Mouse (Mus musculus): Measurements from ENCODE around the gene Trdmt1. TPM values are rescaled to one million over a fixed set of nuclear protein-coding genes. Genes with fewer than 3 reads are reported as not detected.

Trdmt1 gene
- polyA plus RNA-seq, 1 experiment from 2014 or later = 10.4 TPM

DNA sequence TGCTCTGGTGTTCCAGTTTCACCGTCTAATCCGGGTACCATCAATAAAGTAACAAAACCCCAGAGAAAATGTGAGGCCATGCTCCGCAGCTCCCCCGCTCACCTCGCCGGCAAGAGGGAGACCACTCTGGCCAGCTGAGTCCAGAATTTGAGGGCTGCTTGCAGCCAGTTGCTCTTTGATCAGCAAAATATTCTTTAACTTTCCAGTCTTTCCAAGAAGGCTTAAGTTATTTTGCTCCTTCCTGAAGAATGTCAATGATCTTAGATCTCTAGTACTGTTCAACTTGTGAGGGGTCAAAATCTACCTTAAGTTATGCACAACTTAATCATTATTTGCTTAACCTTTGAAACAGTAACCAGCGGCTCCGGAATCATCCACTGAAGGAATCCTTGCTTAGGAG, 52.7 kb downstream of the Trdmt1 start, which contains the start of gene Cubn:
Gene Cubn, minus strand, starts transcription at position 80 of the 400 bp plus-strand sequence.
- no peaks in the 10 kb centered on the region for H3K27me3 ChIP-seq
- WGBS = 32% methylated on average over 8 of the region's 8 CpGs
- peaks cover 13% of the 10 kb centered on the region for H3K4me1 ChIP-seq
- ATAC-seq (ENCODE audit: insufficient number of reproducible peaks, insufficient read depth, low FRiP score, low TSS enrichment, low read depth) = no peak
- no peak within 1 kb of the TSS for H3K27ac ChIP-seq
- H3K36me3 ChIP-seq = no peaks in the 10 kb centered on the region
- H3K4me2 ChIP-seq = no peak within 1 kb of the TSS
- H3K9me3 ChIP-seq = no peaks in the 10 kb centered on the region
- no peak within 1 kb of the TSS for H3K4me3 ChIP-seq
- no peak within 1 kb of the TSS for H3K9ac ChIP-seq

DNA sequence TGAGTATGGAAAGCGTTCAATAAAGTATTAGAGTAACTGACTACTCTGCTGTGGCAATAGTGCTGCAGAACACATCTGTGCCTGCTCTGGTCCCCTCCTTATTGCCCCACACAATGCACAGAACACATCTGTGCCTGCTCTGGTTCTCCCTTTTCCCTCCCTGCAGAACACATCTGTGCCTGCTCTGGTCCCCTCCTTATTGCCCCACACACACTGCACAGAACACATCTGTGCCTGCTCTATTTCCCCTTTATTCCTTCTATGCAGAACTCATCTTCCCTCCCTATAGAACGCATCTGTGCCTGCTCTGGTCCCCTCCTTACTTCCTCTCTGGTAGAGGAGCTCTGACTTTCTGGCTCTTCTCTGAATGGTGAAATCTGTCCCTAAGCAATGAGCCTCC, 54.0 kb downstream of the Trdmt1 start:
- no peak for ATAC-seq (ENCODE audit: insufficient number of reproducible peaks, insufficient read depth, low FRiP score, low TSS enrichment, low read depth)
- Histone ChIP-seq H3K4me2 (no peak overlapping the region), H3K4me3 (no peak overlapping the region), H3K9ac (no peak overlapping the region), H3K27me3 (no peaks in the 10 kb centered on the region), H3K36me3 (no peaks in the 10 kb centered on the region), H3K4me1 (peaks cover 13% of the 10 kb centered on the region), H3K27ac (no peak overlapping the region), H3K9me3 (no peaks in the 10 kb centered on the region)
- WGBS = 66% methylated on average over 2 of the region's 2 CpGs

DNA sequence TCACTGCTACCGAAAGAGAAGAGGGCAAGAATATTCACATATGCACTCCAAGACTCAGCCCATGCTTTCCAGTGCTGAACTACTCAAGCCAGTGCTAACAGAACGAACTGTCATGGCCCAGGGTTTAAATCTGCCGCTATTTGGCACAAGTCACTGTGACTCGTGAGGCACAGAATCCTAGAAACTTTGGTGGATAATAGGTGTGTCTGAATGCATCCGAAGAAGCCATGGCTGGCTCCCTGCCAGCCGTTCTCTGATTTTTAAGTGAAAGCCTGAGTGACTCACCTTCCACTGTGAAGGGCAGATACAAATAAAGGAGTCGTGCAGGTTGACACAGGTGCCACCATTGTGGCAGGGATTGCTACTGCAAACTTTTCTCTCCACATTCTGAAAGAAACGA, 58.0 kb downstream of the Trdmt1 start:
- H3K27ac ChIP-seq = no peak overlapping the region
- 70% methylated on average over 8 of the region's 8 CpGs for WGBS
- H3K9ac ChIP-seq = no peak overlapping the region
- no peaks in the 10 kb centered on the region for H3K36me3 ChIP-seq
- no peaks in the 10 kb centered on the region for H3K9me3 ChIP-seq
- peaks cover 1% of the 10 kb centered on the region; the same call in 1 of the 2 replicates for H3K4me1 ChIP-seq
- no peak for ATAC-seq (ENCODE audit: insufficient number of reproducible peaks, insufficient read depth, low FRiP score, low TSS enrichment, low read depth)
- no peak overlapping the region for H3K4me3 ChIP-seq
- no peak overlapping the region for H3K4me2 ChIP-seq
- no peaks in the 10 kb centered on the region for H3K27me3 ChIP-seq

DNA sequence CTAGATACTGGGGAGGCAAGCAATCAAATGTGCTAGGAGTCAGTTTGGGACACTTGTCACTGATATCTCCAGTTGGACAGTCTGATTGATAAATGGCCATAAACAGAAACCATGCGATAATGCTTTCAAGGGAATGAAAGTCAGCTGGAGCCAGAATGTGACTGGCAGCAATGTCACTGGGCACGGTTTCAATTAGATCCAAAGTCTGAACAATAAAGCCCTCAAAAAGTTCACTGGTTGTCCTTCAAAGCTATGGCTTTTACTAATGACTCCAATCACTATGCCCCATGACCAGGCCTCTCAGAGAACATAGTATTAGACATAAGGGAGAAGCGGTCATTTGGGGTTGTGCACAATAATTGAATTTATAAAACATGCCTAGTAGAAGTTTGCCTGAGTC, 59.9 kb downstream of the Trdmt1 start:
- no peaks in the 10 kb centered on the region for H3K4me1 ChIP-seq
- H3K4me2 ChIP-seq = no peak overlapping the region
- no peaks in the 10 kb centered on the region for H3K27me3 ChIP-seq
- H3K9ac ChIP-seq = no peak overlapping the region
- no peak overlapping the region for H3K27ac ChIP-seq
- no peaks in the 10 kb centered on the region for H3K9me3 ChIP-seq
- H3K4me3 ChIP-seq = no peak overlapping the region
- ATAC-seq (ENCODE audit: insufficient number of reproducible peaks, insufficient read depth, low FRiP score, low TSS enrichment, low read depth) = no peak
- no peaks in the 10 kb centered on the region for H3K36me3 ChIP-seq
- WGBS = 57% methylated on average over 3 of the region's 3 CpGs

DNA sequence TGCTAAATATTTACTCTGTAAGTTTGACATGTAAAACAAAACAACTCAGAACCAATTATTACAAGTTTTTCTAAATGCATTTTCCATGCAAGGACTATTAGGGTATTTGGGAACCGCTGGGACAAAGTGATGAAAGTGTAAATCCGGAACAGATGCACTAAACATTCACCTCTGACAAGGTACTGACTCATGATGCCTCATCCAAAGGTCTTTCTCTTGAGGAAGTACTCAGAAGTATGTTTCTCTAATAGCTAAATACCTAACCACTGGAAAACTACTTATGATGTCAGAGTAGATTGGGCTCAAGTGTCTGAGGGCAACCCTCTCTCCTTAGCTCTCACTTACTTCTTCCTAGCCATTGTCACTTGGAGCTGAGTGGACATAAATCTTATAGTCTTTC, 63.7 kb downstream of the Trdmt1 start:
- H3K4me3 ChIP-seq = no peak overlapping the region
- H3K4me1 ChIP-seq = no peaks in the 10 kb centered on the region
- no peaks in the 10 kb centered on the region for H3K36me3 ChIP-seq
- H3K9ac ChIP-seq = no peak overlapping the region
- WGBS = 81% methylated on average over 2 of the region's 2 CpGs
- H3K9me3 ChIP-seq = no peaks in the 10 kb centered on the region
- H3K27me3 ChIP-seq = no peaks in the 10 kb centered on the region
- H3K27ac ChIP-seq = no peak overlapping the region
- no peak for ATAC-seq (ENCODE audit: insufficient number of reproducible peaks, insufficient read depth, low FRiP score, low TSS enrichment, low read depth)
- no peak overlapping the region for H3K4me2 ChIP-seq

DNA sequence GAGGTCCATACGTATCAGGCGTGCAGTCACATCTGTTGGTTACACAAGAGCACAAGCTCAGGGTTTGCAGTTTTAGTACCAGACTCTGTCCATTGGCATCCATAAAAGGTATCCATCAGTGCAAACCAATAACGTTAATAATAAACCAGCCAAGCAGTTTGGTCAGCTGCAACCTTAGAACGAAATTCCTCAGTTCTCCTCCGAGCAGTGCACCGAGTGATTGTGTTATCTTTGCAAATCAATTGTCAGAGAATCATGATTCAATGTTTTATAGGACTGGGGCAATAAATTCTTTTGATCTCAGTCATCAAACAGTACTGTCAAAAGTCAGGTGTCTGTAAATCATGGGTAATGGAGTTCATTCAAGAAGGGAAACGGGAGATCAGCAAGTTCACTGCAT, 65.3 kb downstream of the Trdmt1 start:
- H3K4me3 ChIP-seq = no peak overlapping the region
- ATAC-seq (ENCODE audit: insufficient number of reproducible peaks, insufficient read depth, low FRiP score, low TSS enrichment, low read depth) = no peak
- 86% methylated on average over 7 of the region's 7 CpGs for WGBS
- H3K27me3 ChIP-seq = no peaks in the 10 kb centered on the region
- no peak overlapping the region for H3K9ac ChIP-seq
- no peaks in the 10 kb centered on the region for H3K4me1 ChIP-seq
- H3K36me3 ChIP-seq = no peaks in the 10 kb centered on the region
- H3K4me2 ChIP-seq = no peak overlapping the region
- no peaks in the 10 kb centered on the region for H3K9me3 ChIP-seq
- H3K27ac ChIP-seq = no peak overlapping the region

DNA sequence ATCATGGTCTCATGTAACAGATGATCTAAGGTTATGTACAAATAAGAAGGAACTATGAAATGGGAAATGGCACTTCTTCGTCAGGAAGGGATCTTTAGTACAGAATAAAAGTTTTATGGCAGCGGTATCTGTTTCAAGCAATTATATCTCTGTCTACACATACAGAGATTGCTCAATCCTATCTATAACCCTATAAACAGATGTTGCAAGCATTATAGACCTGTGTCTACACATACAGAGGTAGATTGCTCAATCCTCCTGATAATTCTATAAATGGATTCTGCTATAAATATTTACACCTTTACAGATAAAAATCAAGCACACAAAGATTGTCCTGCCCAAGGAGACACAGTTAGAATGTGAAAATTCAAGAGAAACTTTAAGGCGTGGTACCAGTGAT, 74.4 kb downstream of the Trdmt1 start:
- H3K27ac ChIP-seq = no peak overlapping the region
- H3K27me3 ChIP-seq = no peaks in the 10 kb centered on the region
- H3K4me1 ChIP-seq = no peaks in the 10 kb centered on the region
- H3K36me3 ChIP-seq = no peaks in the 10 kb centered on the region
- WGBS = 80% methylated on average over 3 of the region's 3 CpGs
- no peaks in the 10 kb centered on the region for H3K9me3 ChIP-seq
- no peak overlapping the region for H3K9ac ChIP-seq
- H3K4me2 ChIP-seq = no peak overlapping the region
- no peak overlapping the region for H3K4me3 ChIP-seq
- no peak for ATAC-seq (ENCODE audit: insufficient number of reproducible peaks, insufficient read depth, low FRiP score, low TSS enrichment, low read depth)

DNA sequence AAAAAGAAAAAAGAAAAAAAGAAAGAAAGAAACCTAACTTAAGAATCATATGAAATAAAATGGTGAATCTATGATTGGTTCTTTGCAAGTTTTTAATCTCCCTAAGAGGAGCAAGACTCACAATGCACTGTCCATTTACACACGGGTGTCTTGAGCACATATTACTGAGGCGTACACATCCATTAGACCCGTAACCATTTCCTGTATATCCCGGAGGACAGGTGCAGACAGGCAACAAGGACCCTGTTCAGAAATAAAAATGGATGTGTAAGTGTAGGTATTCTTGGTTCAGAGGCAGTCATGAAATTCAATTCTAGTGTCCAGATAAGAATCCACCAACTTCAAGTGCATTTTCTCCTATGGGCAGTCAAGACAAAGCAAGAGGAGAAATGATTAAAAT, 74.8 kb downstream of the Trdmt1 start:
- Histone ChIP-seq H3K36me3 (no peaks in the 10 kb centered on the region), H3K9me3 (no peaks in the 10 kb centered on the region), H3K4me2 (no peak overlapping the region), H3K4me3 (no peak overlapping the region), H3K27me3 (no peaks in the 10 kb centered on the region), H3K4me1 (no peaks in the 10 kb centered on the region), H3K9ac (no peak overlapping the region), H3K27ac (no peak overlapping the region)
- 83% methylated on average over 4 of the region's 4 CpGs for WGBS
- ATAC-seq (ENCODE audit: insufficient number of reproducible peaks, insufficient read depth, low FRiP score, low TSS enrichment, low read depth) = no peak

DNA sequence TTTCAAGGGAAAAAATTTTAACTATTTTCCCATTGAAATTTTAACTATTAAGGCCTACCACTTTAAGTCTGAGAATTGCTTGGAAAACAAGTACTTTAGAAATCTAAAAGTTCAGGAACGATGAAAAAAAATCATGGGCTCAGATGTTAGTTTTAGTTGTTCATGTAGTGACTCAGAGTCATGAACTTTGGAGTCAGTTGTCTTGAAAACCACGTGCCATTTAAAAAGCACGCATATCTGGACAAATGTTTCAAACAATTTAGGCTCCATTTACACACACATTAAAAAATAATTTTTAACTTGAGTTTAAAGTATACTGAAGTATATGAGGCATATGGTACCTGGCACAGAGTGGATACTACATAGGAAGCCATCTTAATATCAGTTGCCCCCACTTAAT, 77.8 kb downstream of the Trdmt1 start:
- Histone ChIP-seq H3K9me3 (no peaks in the 10 kb centered on the region), H3K9ac (no peak overlapping the region), H3K4me1 (no peaks in the 10 kb centered on the region), H3K4me2 (no peak overlapping the region), H3K27me3 (no peaks in the 10 kb centered on the region), H3K27ac (no peak overlapping the region), H3K4me3 (no peak overlapping the region), H3K36me3 (no peaks in the 10 kb centered on the region)
- no peak for ATAC-seq (ENCODE audit: insufficient number of reproducible peaks, insufficient read depth, low FRiP score, low TSS enrichment, low read depth)
- WGBS = 89% methylated on average over 3 of the region's 3 CpGs

Other genes with a start within 250 kb of the Trdmt1 start
- 0.14 and 0.55 TPM in 2 replicates for gene Cubn, start 52.9 kb downstream of the Trdmt1 start, polyA plus RNA-seq (2015; fragmentation: Nextera tagmentation; extraction: Ambion mirVana)
- 923 and 1,009 TPM in 2 replicates for gene Vim, start 29.3 kb upstream of the Trdmt1 start, polyA plus RNA-seq (2015; fragmentation: Nextera tagmentation; extraction: Ambion mirVana)
- 1.0 and 1.8 TPM in 2 replicates for gene St8sia6, start 249.4 kb upstream of the Trdmt1 start, polyA plus RNA-seq (2015; fragmentation: Nextera tagmentation; extraction: Ambion mirVana)